Mouse (Mus musculus) ES-E14 (cell line): ENCODE data around the gene Klk5. TPM values are rescaled to one million over a fixed set of nuclear protein-coding genes. Genes with fewer than 3 reads are reported as not detected.

Experiments used
- DNase-seq: peaks from one replicate; pipeline ENCODE4 v3.0.0-alpha.2; 2013; ENCODE audit warnings: low read depth, low spot score
- H3K27ac ChIP-seq: 2 replicates; pipeline ENCODE4 v1.5.1; 2012; ENCODE audit warnings: low read depth, mild to moderate bottlenecking, low read length, moderate library complexity, mixed read lengths; ENCODE audit not compliant: poor library complexity, insufficient read depth, severe bottlenecking
- H3K36me3 ChIP-seq: 2 replicates; pipeline ENCODE4 v1.6.1; 2012; ENCODE audit warnings: mild to moderate bottlenecking, low read length, moderate library complexity, mixed read lengths; ENCODE audit not compliant: control insufficient read depth, poor library complexity, insufficient read depth, severe bottlenecking
- H3K4me1 ChIP-seq, 2 experiments: fragments of 150-350 bp in 1 of 2; sonication (generic) in 1 of 2; 2 replicates each; pipeline ENCODE4 v1.6.1; 2012; ENCODE audit warnings: low read length in 2 of 2, mild to moderate bottlenecking in 1 of 2, mixed read lengths in 1 of 2; ENCODE audit not compliant: control insufficient read depth in 2 of 2, insufficient read depth in 2 of 2, poor library complexity in 1 of 2
- H3K4me3 ChIP-seq, 2 experiments: fragments of 150-350 bp in 1 of 2; sonication (generic) in 1 of 2; 2 replicates each; pipeline ENCODE4 v1.5.1; 2012; ENCODE audit warnings: low read length in 2 of 2, low read depth in 1 of 2, mild to moderate bottlenecking in 1 of 2, mixed read lengths in 1 of 2; ENCODE audit not compliant: insufficient read depth in 1 of 2, poor library complexity in 1 of 2, severe bottlenecking in 1 of 2
- H3K9ac ChIP-seq: 2 replicates; pipeline ENCODE4 v1.6.1; 2012; ENCODE audit warnings: low read depth, mild to moderate bottlenecking, low read length, mixed read lengths; ENCODE audit not compliant: poor library complexity, insufficient read depth, severe bottlenecking
- H3K9me3 ChIP-seq: fragments of 150-350 bp; sonication (generic); 2 replicates; pipeline ENCODE4 v1.6.1; 2012; ENCODE audit warnings: low read depth, mild to moderate bottlenecking, low read length; ENCODE audit not compliant: control insufficient read depth, insufficient read depth
- CHD2 ChIP-seq: IDR thresholded peaks from 2 replicates; pipeline ENCODE4 v1.6.1; 2014; ENCODE audit warnings: mild to moderate bottlenecking, low read depth, low read length, inconsistent platforms
- HCFC1 ChIP-seq: IDR thresholded peaks from 2 replicates; pipeline ENCODE4 v1.6.1; 2012; ENCODE audit warnings: low read length, inconsistent platforms, borderline replicate concordance; ENCODE audit not compliant: insufficient read depth
- MAFK ChIP-seq: IDR thresholded peaks from 2 replicates; pipeline ENCODE4 v1.6.1; 2014; ENCODE audit warnings: mild to moderate bottlenecking, low read depth, low read length, inconsistent platforms; ENCODE audit not compliant: insufficient read depth
- ZC3H11A ChIP-seq: IDR thresholded peaks from 2 replicates; pipeline ENCODE4 v1.6.1; 2012; ENCODE audit warnings: low read depth, mild to moderate bottlenecking, inconsistent platforms, low read length, borderline replicate concordance
- ZNF384 ChIP-seq: IDR thresholded peaks from 2 replicates; pipeline ENCODE4 v1.6.1; 2012; ENCODE audit warnings: low read depth, low read length, inconsistent platforms
- in situ Hi-C, 2 experiments: fragments of 600-800 bp; cut with MboI; formaldehyde crosslinking; loops; one replicate each; pipeline ENCODE4 v1.15.1; 2025; ENCODE audit warnings: low sequenced_read_pairs in 2 of 2, inconsistent platforms in 1 of 2; ENCODE audit not compliant: unreplicated experiment in 2 of 2
- total RNA-seq: library from RNA; depleted of rRNA; stranded (reverse); fragments of 300-350 nt; gene quantifications from 2 replicates; pipeline ENCODE4 v1.2.3, GENCODE M21; 2012; rRNA removed

The Klk5 gene
- not detected in 2 replicates for total RNA-seq

GRCm38 (mm10) chr7:43841701-43842100 lies at the start of gene Klk5:
TSS of gene Klk5 (plus strand) at chr7:43841971.
- no peak within 1 kb of the TSS for H3K9ac ChIP-seq
- no peaks in the 10 kb centered on the region for H3K4me1 ChIP-seq
- no peaks in the 10 kb centered on the region for H3K9me3 ChIP-seq
- H3K36me3 ChIP-seq: no peaks in the 10 kb centered on the region
- no peak within 1 kb of the TSS for H3K4me3 ChIP-seq
- DNase-seq: no peak
- no peak within 1 kb of the TSS for H3K27ac ChIP-seq
- TF ChIP-seq ZC3H11A (no peak), ZNF384 (no peak), CHD2 (no peak), HCFC1 (no peak), MAFK (no peak)
- in situ Hi-C loops: no loop called here

- Histone ChIP-seq H3K4me1 (peaks cover 0 to 9% of the 10 kb centered on the region in 2 experiments; a peak in 2 of 4 replicates), H3K36me3 (no peaks in the 10 kb centered on the region), H3K27ac (no peak overlapping the region), H3K9ac (peak overlapping the region; percentile 40; the same call in 1 of the 2 replicates), H3K9me3 (no peaks in the 10 kb centered on the region), H3K4me3 (peak overlapping the region; percentile 60)
- in situ Hi-C loops: no loop called here
- no peak for TF ChIP-seq CHD2
- no peak for TF ChIP-seq ZC3H11A
- TF ChIP-seq HCFC1: no peak
- 0 out of 2 replicates have a peak, but pooled peaks have one; percentile 20 for TF ChIP-seq ZNF384
- no peak for TF ChIP-seq MAFK
- DNase-seq: no peak
Measured at GRCm38 (mm10) chr7:43796355-43796754, 45.4 kb upstream of the Klk5 start.

GRCm38 (mm10) chr7:43797333-43797769 lies 44.4 kb upstream of the Klk5 start, which contains the start of gene Klk8:
TSS of gene Klk8 (plus strand) at chr7:43797577.
- no peak for TF ChIP-seq HCFC1
- no peak for TF ChIP-seq ZC3H11A
- no peak for TF ChIP-seq ZNF384
- peak within 1 kb of the TSS; percentile 63; the same call in 1 of the 2 replicates for H3K9ac ChIP-seq
- H3K36me3 ChIP-seq: no peaks in the 10 kb centered on the region; the same call in 1 of the 2 replicates
- peak within 1 kb of the TSS; percentile 60 for H3K4me3 ChIP-seq
- DNase-seq: peak; percentile 30
- H3K4me1 ChIP-seq: peaks cover 0 to 9% of the 10 kb centered on the region in 2 experiments; a peak in 2 of 4 replicates
- no peaks in the 10 kb centered on the region for H3K9me3 ChIP-seq
- no peak within 1 kb of the TSS for H3K27ac ChIP-seq
- in situ Hi-C loops: no loop called here

GRCm38 (mm10) chr7:43797844-43798462 lies 43.8 kb upstream of the Klk5 start:
- Histone ChIP-seq H3K36me3 (no peaks in the 10 kb centered on the region; the same call in 1 of the 2 replicates), H3K4me1 (peaks cover 0 to 9% of the 10 kb centered on the region in 2 experiments; a peak in 2 of 4 replicates), H3K4me3 (peak overlapping the region; percentile 60), H3K27ac (no peak overlapping the region), H3K9ac (peak overlapping the region; percentile 61; the same call in 1 of the 2 replicates), H3K9me3 (no peaks in the 10 kb centered on the region)
- DNase-seq: peak; percentile 41
- no peak for TF ChIP-seq MAFK
- TF ChIP-seq ZNF384: no peak
- TF ChIP-seq ZC3H11A: no peak
- no peak for TF ChIP-seq HCFC1
- no peak for TF ChIP-seq CHD2
- in situ Hi-C loops: no loop called here
